Mouse (Mus musculus): Measurements from ENCODE around the gene 5031439G07Rik. TPM values are rescaled to one million over a fixed set of nuclear protein-coding genes. Genes with fewer than 3 reads are reported as not detected.

The 5031439G07Rik gene
- polyA plus RNA-seq, 1 experiment from 2014 or later: 7.1 TPM

DNA sequence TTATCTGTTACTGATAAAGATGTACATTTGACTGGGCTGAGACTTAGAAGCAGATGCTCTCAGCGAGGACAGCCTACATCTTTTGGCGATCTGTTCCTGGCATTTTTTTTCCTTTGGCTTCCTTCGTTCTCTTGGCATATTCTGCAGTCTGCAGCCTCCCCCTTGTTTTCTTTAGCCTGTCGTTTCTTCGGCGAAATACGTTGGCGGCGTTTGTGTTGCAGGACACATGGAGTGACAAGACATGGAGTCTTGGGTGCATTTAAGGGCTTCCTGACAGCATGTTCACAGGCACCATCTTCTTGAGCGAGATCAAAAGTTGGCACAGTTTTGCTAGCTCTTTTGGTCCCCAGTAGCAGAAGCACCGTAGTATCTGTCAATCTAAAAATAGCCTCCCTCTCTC, 27.4 kb upstream of the 5031439G07Rik start:
- Histone ChIP-seq H3K27me3 (peaks cover 25% of the 10 kb centered on the region), H3K9ac (no peak overlapping the region), H3K4me2 (no peak overlapping the region), H3K27ac (no peak overlapping the region), H3K9me3 (replicated peaks) (no peaks in the 10 kb centered on the region), H3K36me3 (no peaks in the 10 kb centered on the region), H3K4me3 (replicated peaks) (no peak overlapping the region), H3K4me1 (peaks cover 20% of the 10 kb centered on the region)
- ATAC-seq (replicated peaks; ENCODE audit: low FRiP score): no peak
- 79% methylated on average over 11 of the region's 11 CpGs for WGBS

DNA sequence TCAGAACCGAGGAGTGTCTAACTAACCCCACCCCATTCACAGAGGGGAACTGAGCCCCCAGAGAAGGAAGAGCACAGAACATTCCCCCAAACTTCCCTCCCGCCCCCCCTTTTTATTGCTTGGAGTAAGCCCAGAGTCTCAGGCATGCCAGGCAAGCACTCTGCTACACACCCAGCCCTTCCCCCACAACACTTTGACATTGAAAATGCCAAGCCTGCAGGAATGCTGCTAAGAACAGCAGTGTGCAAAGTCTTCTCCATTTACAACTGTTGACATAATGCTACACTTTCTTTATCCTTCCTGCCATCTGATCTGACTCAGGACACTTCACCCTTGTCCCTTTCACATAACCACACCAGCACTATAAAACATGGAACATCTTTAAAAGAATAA, 24.3 kb upstream of the 5031439G07Rik start:
- H3K9ac ChIP-seq: no peak overlapping the region
- H3K4me3 ChIP-seq (replicated peaks): no peak overlapping the region
- 39% methylated on average over 2 of the region's 2 CpGs for WGBS
- ATAC-seq (replicated peaks; ENCODE audit: low FRiP score): 0 out of 2 replicates have a peak, but pooled peaks have one; percentile 56
- no peaks in the 10 kb centered on the region for H3K9me3 ChIP-seq (replicated peaks)
- peaks cover 24% of the 10 kb centered on the region for H3K27me3 ChIP-seq
- H3K27ac ChIP-seq: peak overlapping the region; percentile 75; the same call in 1 of the 2 replicates
- peak overlapping the region; percentile 19; the same call in 1 of the 2 replicates for H3K4me2 ChIP-seq
- peaks cover 20% of the 10 kb centered on the region for H3K4me1 ChIP-seq
- no peaks in the 10 kb centered on the region for H3K36me3 ChIP-seq

DNA sequence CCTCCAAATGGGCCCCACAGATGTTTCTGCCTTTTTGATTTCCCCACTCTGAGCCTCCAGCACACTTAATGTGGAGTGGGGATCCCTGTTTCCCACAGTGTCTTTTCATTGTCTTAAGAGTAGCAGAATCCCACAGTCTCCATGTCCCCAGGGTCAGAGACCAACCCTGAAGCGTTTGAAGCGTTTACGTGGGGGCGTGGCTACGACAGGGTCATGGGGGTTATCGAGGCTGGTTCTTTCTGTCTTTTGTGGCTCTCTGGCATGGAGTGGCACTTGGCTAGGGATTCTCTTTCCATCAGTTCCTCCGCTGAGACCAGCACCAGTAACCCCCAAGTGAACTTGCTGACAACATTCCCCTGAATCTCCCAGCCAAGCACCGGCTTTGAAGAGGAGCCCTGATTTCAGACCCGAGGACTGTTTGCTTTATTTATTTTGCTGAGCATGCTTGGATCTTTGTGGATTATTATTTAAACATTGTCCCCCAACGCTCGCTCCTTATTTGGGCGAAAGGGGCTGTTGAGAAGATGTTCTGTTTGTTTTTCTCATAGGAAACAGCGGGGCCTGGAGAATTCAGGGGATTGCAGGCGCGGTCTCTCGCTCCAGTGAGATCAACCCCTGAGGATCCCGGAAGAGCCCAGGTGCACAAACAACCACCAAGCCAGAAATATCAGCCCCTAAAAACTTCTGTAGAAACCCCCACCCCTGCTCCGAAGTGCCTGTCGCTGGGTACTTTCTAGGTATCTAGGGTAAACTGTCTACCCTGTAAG, 23.7 kb upstream of the 5031439G07Rik start:
- no peak for ATAC-seq (replicated peaks; ENCODE audit: low FRiP score)
- WGBS: 23% methylated on average over 19 of the region's 19 CpGs
- H3K9ac ChIP-seq: no peak overlapping the region

DNA sequence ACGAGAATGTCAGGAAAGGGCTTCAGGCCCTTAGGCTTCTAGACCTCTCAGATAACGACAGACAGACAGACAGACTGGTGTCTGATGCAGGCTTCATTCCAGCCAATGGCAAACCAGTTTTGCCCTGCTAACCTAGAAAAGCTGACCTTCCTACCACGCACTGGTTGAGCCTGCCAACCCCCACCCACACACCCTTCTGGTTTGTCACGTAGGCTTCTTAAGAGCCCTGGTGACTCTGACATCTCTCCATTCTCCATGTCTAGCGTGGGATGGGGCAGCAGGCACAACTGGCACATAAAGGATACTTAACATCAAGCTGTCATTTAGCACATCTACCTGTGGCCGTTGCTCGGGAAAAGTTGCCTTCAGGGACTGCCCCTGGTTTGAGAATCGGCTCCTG, 21.3 kb upstream of the 5031439G07Rik start:
- H3K27me3 ChIP-seq: no peaks in the 10 kb centered on the region
- H3K4me3 ChIP-seq (replicated peaks): no peak overlapping the region
- 75% methylated on average over 8 of the region's 8 CpGs for whole genome bisulfite sequencing
- H3K4me1 ChIP-seq: peaks cover 16% of the 10 kb centered on the region
- H3K9me3 ChIP-seq (replicated peaks): no peaks in the 10 kb centered on the region
- no peak overlapping the region for H3K9ac ChIP-seq
- no peaks in the 10 kb centered on the region for H3K36me3 ChIP-seq
- ATAC-seq (replicated peaks; ENCODE audit: low FRiP score): no peak
- no peak overlapping the region for H3K4me2 ChIP-seq
- no peak overlapping the region for H3K27ac ChIP-seq

More for the DNA sequence above, 23.7 kb upstream of the 5031439G07Rik start:
- Histone ChIP-seq H3K27ac (peak overlapping the region; percentile 75), H3K4me3 (replicated peaks) (no peak overlapping the region), H3K27me3 (peaks cover 18% of the 10 kb centered on the region), H3K4me2 (peak overlapping the region; percentile 19; the same call in 1 of the 2 replicates), H3K4me1 (peaks cover 18% of the 10 kb centered on the region), H3K9me3 (replicated peaks) (no peaks in the 10 kb centered on the region), H3K36me3 (no peaks in the 10 kb centered on the region)

DNA sequence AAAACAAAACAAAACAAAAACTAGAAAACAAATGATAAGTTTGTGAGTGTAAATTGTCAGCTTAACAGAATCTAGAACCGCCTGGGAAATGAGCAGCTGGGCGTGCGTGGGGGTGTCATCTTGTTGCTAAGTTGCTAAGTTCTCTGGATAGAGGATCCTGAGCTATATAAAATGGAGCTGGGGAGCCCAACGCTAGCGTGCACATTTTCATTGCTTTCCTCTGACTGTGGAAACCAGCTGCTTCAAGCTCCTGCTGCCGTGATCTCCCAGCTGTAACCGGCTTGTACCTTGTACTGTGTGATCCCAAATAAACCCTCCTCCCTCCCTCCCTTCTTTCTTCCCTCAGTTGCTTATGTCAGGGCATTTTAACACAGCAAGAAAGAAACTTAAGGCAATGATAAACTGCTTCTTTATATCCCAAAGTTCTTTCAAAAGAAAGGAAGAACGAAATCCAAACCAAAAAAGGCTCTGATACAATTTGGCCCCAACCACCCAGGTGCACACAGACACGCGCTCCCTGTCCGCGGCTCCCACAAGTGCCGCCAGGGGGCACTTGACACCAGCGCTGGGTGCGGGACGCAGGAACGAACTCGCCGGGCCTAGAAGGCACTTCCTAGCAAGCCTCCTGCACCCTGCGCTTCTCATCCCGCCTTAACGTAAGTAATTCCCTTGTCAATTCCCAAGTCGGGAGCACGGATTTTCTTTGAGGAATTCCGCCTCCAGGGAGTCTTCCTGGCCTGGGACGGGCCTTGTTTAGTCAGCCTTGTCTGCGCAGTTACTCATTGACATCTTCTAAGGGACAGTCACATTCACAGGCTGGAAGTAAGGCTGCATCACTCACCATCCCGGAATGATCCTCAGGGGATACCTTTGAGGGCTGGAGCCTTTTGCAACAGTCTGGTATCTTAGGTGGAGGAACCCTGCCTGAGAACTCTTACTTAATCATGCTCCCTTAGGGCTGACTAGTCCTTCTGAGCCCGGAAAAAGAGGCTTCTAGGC, 12.9 kb upstream of the 5031439G07Rik start:
- H3K4me3 ChIP-seq (replicated peaks): no peak overlapping the region
- H3K9ac ChIP-seq: no peak overlapping the region
- 0 out of 2 replicates have a peak, but pooled peaks cover 2% of the 10 kb centered on the region for H3K27me3 ChIP-seq
- H3K27ac ChIP-seq: no peak overlapping the region
- no peaks in the 10 kb centered on the region for H3K9me3 ChIP-seq (replicated peaks)
- peak overlapping the region; percentile 38 for H3K4me2 ChIP-seq
- WGBS: 16% methylated on average over 29 of the region's 29 CpGs
- H3K36me3 ChIP-seq: no peaks in the 10 kb centered on the region
- peak; percentile 84 for ATAC-seq (replicated peaks; ENCODE audit: low FRiP score)
- peaks cover 8% of the 10 kb centered on the region for H3K4me1 ChIP-seq

DNA sequence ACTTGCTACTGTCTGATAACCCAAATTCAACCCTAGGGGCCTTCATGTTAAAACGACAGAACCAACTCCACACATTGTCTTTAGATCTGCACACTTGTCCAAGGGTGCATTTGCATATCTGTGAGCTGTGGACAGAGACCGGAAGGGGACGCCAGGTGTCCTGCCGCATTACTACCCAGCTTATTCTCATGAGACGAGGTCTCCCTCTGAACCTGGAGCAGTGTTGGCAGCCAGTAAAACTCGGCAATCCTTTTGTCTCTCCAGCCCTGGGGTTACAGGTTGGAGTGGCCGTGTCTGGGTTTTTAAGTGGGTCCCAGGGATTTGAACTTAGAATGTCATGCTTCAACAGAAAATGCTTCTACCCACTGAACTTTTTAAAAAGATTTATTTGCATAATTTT, 11.6 kb upstream of the 5031439G07Rik start:
- Histone ChIP-seq H3K9me3 (replicated peaks) (no peaks in the 10 kb centered on the region), H3K4me1 (peaks cover 8% of the 10 kb centered on the region), H3K9ac (no peak overlapping the region), H3K27ac (no peak overlapping the region), H3K27me3 (0 out of 2 replicates have a peak, but pooled peaks cover 2% of the 10 kb centered on the region), H3K36me3 (no peaks in the 10 kb centered on the region), H3K4me2 (no peak overlapping the region), H3K4me3 (replicated peaks) (no peak overlapping the region)
- WGBS: 65% methylated on average over 7 of the region's 7 CpGs
- ATAC-seq (replicated peaks; ENCODE audit: low FRiP score): no peak

DNA sequence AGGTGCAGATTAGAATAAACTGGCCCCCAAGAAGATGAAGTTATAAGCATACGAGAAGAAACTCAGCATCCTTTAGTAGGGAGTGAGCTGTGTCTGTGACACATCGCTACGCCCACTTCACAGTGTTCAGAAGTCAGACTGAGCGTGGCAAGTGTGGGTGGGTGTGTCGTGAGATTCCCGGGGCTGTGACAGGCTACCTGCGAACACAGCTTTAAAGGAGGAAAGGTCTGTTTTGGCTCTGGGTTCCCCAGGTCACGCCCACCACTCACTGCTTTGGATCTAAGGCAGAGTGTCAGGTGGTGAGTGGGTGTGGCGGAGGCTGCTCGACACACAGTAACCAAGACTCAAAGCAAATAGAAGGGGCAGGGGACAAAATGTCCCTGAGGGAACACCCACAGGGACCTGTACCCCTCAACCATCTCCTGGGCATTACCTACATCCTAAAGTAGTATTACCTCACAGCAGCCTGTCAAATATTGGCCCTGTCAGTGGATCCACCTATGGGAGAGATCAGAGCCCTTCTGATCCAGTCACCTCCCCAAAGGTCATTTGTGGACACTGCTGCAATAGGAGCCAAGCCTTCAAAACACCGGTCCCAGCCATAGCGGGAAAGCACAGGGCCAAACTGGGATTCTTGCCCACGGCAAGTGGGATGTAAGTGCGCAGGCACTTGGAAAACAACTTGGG, 9.6 kb upstream of the 5031439G07Rik start:
- Histone ChIP-seq H3K4me3 (replicated peaks) (no peak overlapping the region), H3K9me3 (replicated peaks) (no peaks in the 10 kb centered on the region), H3K27me3 (0 out of 2 replicates have a peak, but pooled peaks cover 2% of the 10 kb centered on the region), H3K4me1 (peaks cover 11% of the 10 kb centered on the region), H3K9ac (no peak overlapping the region), H3K4me2 (no peak overlapping the region), H3K27ac (no peak overlapping the region), H3K36me3 (no peaks in the 10 kb centered on the region)
- no peak for ATAC-seq (replicated peaks; ENCODE audit: low FRiP score)
- WGBS: 68% methylated on average over 14 of the region's 14 CpGs

DNA sequence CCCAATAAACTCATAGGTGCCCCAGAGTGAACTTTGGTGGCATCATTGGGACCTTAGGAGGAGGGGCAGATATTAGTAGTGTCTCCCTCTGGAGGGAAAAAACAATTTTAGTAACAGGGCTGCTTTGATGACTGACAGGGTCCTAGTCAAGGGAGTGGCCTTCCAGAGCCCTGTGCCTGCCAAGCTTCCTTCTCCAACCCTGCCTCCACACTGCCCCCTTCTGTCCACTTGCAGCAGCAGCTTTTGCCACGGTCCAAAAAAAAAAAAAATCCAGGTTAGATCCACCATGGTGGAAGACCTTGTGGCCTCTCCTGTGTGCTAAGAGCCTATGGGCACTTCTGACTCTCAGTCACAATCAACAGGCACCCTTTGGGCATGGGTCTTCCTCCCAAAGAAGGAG, 7.6 kb upstream of the 5031439G07Rik start:
- peaks cover 3% of the 10 kb centered on the region; the same call in 1 of the 2 replicates for H3K4me1 ChIP-seq
- ATAC-seq (replicated peaks; ENCODE audit: low FRiP score): no peak
- no peaks in the 10 kb centered on the region for H3K27me3 ChIP-seq
- no peak overlapping the region for H3K27ac ChIP-seq
- H3K9me3 ChIP-seq (replicated peaks): no peaks in the 10 kb centered on the region
- no peak overlapping the region for H3K4me2 ChIP-seq
- 0% methylated on average over 1 of the region's 1 CpGs for WGBS
- no peaks in the 10 kb centered on the region for H3K36me3 ChIP-seq
- no peak overlapping the region for H3K9ac ChIP-seq
- H3K4me3 ChIP-seq (replicated peaks): no peak overlapping the region

DNA sequence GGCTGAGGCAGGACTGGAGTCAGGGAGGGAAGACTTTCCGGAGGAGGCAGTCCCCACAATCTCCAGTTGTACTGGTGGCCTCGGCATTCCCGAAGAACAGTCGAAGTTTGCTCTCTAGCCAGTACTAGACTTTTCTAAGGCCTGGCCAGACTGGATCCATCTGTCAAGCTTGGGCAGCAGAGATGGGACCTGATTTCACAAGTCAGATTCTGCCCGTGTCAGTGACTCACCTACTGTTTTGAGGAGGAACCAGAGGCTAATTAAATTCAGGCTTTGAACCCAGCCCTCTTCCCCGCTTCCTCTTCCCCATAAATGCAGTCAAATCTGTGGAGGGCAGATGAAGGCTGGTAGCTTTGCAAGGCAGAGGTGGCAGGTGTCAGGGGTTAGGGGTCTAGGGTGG, 6.7 kb upstream of the 5031439G07Rik start:
- peaks cover 3% of the 10 kb centered on the region; the same call in 1 of the 2 replicates for H3K4me1 ChIP-seq
- 37% methylated on average over 6 of the region's 6 CpGs for WGBS
- H3K9me3 ChIP-seq (replicated peaks): no peaks in the 10 kb centered on the region
- ATAC-seq (replicated peaks; ENCODE audit: low FRiP score): no peak
- no peak overlapping the region for H3K4me3 ChIP-seq (replicated peaks)
- no peak overlapping the region for H3K9ac ChIP-seq
- no peaks in the 10 kb centered on the region for H3K36me3 ChIP-seq
- no peak overlapping the region for H3K27ac ChIP-seq
- no peaks in the 10 kb centered on the region for H3K27me3 ChIP-seq
- no peak overlapping the region for H3K4me2 ChIP-seq

DNA sequence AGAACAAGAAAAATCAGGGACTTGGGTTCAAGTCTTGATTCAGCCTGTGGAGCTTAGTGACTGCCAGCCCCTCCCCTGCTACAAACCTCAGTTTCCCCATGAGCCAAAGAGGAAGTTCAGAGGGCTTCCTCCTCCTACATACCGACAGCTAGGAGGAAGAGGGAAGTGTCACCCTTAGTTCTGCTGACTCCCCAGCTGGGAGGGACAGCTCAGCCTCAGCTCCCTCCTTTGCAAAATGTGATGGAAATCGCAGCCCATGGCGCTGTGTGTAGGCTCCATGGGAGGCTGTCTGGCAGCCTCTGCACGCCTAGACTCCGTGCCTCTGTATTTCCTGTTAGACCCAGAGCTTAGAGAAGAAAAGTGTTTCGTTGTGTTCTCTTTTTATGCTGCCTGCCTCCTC, 6.1 kb upstream of the 5031439G07Rik start:
- Histone ChIP-seq H3K27ac (no peak overlapping the region), H3K36me3 (no peaks in the 10 kb centered on the region), H3K4me3 (replicated peaks) (no peak overlapping the region), H3K9ac (no peak overlapping the region), H3K4me2 (no peak overlapping the region), H3K9me3 (replicated peaks) (no peaks in the 10 kb centered on the region), H3K27me3 (no peaks in the 10 kb centered on the region), H3K4me1 (peaks cover 3% of the 10 kb centered on the region; the same call in 1 of the 2 replicates)
- no peak for ATAC-seq (replicated peaks; ENCODE audit: low FRiP score)
- WGBS: 32% methylated on average over 6 of the region's 6 CpGs

DNA sequence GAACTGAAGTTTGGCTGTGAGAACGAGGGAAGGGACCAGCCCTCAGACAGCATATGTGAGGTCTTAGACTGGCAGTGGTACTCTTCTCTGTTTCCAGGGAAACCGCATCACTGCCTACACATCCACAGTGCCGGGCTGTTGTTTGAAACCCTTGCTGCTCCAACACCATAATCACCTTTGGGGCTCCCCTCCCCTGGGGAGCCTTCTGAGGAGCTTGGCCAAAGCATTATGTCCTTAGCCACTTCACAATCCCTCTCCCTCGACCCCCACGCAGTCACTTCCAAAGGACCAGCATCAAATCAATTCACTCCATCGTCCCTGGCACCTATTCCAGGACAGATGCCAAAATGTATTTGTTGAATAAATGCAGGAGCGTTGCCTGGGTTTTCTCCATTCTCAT, 1.4 kb upstream of the 5031439G07Rik start:
- Histone ChIP-seq H3K4me3 (replicated peaks) (no peak overlapping the region), H3K27ac (no peak overlapping the region), H3K9me3 (replicated peaks) (no peaks in the 10 kb centered on the region), H3K9ac (no peak overlapping the region), H3K27me3 (no peaks in the 10 kb centered on the region), H3K4me1 (peaks cover 27% of the 10 kb centered on the region), H3K4me2 (no peak overlapping the region), H3K36me3 (no peaks in the 10 kb centered on the region)
- ATAC-seq (replicated peaks; ENCODE audit: low FRiP score): no peak
- 73% methylated on average over 7 of the region's 7 CpGs for WGBS

All from kidney, embryonic 15.5 days (tissue).